Mouse (Mus musculus) heart, embryonic 15.5 days (tissue): ENCODE data around the gene Nrxn1. TPM values are rescaled to one million over a fixed set of nuclear protein-coding genes. Genes with fewer than 3 reads are reported as not detected.

ENCODE experiments used
- ATAC-seq: fragments of 200-750 bp; cut with Nextera tagmentation; replicated peaks from 2 replicates; pipeline ENCODE4 v1.8.0; 2017; ENCODE audit warnings: low read depth, moderate TSS enrichment; ENCODE audit not compliant: insufficient number of reproducible peaks, insufficient read depth, low FRiP score
- H3K27ac ChIP-seq: fragments of 300-500 bp; sonication (generic); 2 replicates; pipeline ENCODE4 v1.5.1; 2015; ENCODE audit warnings: mild to moderate bottlenecking, inconsistent platforms
- H3K27me3 ChIP-seq: fragments of 300-500 bp; sonication (generic); 2 replicates; pipeline ENCODE4 v1.6.1; 2015; ENCODE audit warnings: inconsistent platforms
- H3K36me3 ChIP-seq: fragments of 300-500 bp; sonication (generic); 2 replicates; pipeline ENCODE4 v1.6.1; 2015; ENCODE audit warnings: mild to moderate bottlenecking, inconsistent platforms
- H3K4me1 ChIP-seq: fragments of 300-500 bp; sonication (generic); replicated peaks from 2 replicates; pipeline ENCODE4 v1.6.1; 2015; ENCODE audit warnings: inconsistent platforms
- H3K4me2 ChIP-seq: fragments of 300-500 bp; sonication (generic); 2 replicates; pipeline ENCODE4 v1.6.1; 2015; ENCODE audit warnings: inconsistent platforms, mild to moderate bottlenecking, moderate library complexity
- H3K4me3 ChIP-seq: fragments of 300-500 bp; sonication (generic); 2 replicates; pipeline ENCODE4 v1.5.1; 2015; ENCODE audit warnings: mild to moderate bottlenecking, inconsistent platforms
- H3K9ac ChIP-seq: fragments of 300-500 bp; sonication (generic); 2 replicates; pipeline ENCODE4 v1.6.1; 2015; ENCODE audit warnings: mild to moderate bottlenecking, inconsistent platforms
- H3K9me3 ChIP-seq: fragments of 300-500 bp; sonication (generic); replicated peaks from 2 replicates; pipeline ENCODE4 v1.6.1; 2016; ENCODE audit warnings: inconsistent platforms
- WGBS: fragments of 180-500 bp; shearing (Covaris S2); methylation state at CpG from one replicate; pipeline ENCODE4 v1.1.7; 2015; ENCODE audit warnings: mixed read lengths; 5-methylcytosine and 5-hydroxymethylcytosine counted together
- microRNA-seq: library from miRNA; unstranded; fragments of <30 nt; microRNA quantifications from one replicate; pipeline ENCODE4, GENCODE M21; 2016
- polyA plus RNA-seq: library from polyadenylated mRNA; unstranded; fragments of >200 nt; fragmentation: Nextera tagmentation; extraction: Ambion mirVana; gene quantifications from 2 replicates; pipeline ENCODE4 v1.2.1, GENCODE M21; 2015

Gene Nrxn1
- polyA plus RNA-seq, 1 experiment from 2014 or later: 1.2 TPM

DNA sequence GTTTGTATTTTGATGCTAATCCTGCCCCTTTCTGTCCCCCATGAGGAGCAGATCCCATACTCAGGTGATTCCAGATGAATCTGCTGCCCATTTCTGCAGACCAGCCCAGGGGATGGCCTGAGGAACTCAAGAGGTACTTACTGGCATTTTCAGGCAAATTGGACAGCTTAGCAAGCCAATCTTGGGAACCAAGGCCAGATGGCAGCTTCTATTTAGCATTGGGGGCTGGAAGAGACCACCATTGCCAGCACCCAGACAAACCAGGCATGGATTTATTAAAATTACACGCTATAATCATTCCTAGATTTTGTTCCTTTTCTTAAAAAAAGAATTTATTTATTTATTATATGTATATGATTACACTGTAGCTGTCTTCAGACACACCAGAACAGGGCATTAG is 1076.2 kb downstream of the Nrxn1 start:
- no peak for ATAC-seq
- no peaks in the 10 kb centered on the region for H3K36me3 ChIP-seq
- H3K4me3 ChIP-seq: no peak overlapping the region
- no peaks in the 10 kb centered on the region for H3K9me3 ChIP-seq
- H3K4me1 ChIP-seq: no peaks in the 10 kb centered on the region
- 52% methylated on average over 1 of the region's 1 CpGs for WGBS
- H3K27me3 ChIP-seq: no peaks in the 10 kb centered on the region
- H3K9ac ChIP-seq: no peak overlapping the region
- H3K27ac ChIP-seq: no peak overlapping the region
- H3K4me2 ChIP-seq: no peak overlapping the region

DNA sequence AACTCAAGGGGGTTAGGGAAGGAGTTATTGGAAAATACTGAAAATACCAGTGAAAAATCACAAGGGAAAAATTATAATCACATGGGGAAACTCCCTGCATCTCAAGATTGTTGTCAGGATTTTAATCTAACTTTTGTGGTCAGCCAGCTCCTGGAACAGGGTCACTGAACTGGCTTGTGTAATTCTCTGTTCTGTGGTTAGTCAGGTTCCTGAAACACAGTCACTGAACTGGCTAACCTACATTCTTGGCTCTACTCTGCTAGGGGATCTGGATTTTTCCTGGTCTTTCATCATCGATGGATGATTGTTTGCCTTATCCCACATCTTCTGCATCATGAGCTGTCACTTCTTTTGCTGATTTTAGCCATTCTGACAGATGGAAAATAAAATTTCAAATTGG is 1081.1 kb downstream of the Nrxn1 start:
- no peaks in the 10 kb centered on the region for H3K9me3 ChIP-seq
- WGBS: 98% methylated on average over 1 of the region's 1 CpGs
- H3K27me3 ChIP-seq: no peaks in the 10 kb centered on the region
- no peak for ATAC-seq
- H3K4me3 ChIP-seq: no peak overlapping the region
- no peak overlapping the region for H3K27ac ChIP-seq
- H3K36me3 ChIP-seq: no peaks in the 10 kb centered on the region
- H3K4me2 ChIP-seq: no peak overlapping the region
- H3K9ac ChIP-seq: no peak overlapping the region
- peaks cover 11% of the 10 kb centered on the region for H3K4me1 ChIP-seq

DNA sequence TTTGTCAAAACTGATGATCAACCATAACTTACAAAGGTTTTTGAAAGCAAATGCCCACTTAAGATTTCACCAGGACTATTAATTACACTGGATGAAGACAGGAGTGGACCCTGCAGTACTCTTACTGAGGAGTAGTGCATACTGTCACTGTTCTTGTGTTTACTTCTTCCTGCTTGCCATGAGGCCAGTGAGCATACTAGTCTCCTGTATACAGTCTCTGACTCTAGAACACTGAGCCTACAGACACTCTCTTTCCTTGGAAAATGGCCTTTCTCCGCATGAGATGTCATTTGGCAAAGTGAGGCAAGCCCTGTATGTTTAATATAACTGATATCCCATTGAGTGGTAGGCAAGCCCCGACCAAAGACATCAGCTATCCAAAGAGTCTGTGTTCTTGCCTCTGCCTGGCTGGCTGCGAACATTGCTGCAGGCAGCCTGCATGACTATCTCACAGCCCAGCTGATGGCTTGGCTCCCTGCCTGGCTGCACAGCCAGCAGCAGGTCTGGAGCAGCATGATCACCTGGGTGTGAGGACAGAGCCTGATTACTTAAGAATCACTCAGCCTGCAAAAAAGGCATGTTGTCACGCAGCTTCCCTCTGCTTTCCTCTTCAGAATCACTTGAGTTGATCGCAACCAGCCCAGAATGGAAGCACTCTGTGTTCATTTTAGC is 1085.3 kb downstream of the Nrxn1 start:
- 31% methylated on average over 5 of the region's 5 CpGs for WGBS
- H3K27me3 ChIP-seq: no peaks in the 10 kb centered on the region
- peak overlapping the region; percentile 43 for H3K4me2 ChIP-seq
- H3K36me3 ChIP-seq: no peaks in the 10 kb centered on the region
- H3K27ac ChIP-seq: no peak overlapping the region
- no peak overlapping the region for H3K9ac ChIP-seq
- H3K9me3 ChIP-seq: no peaks in the 10 kb centered on the region
- H3K4me1 ChIP-seq: peaks cover 11% of the 10 kb centered on the region
- ATAC-seq: 0 out of 2 replicates have a peak, but pooled peaks have one; percentile 55
- H3K4me3 ChIP-seq: 0 out of 2 replicates have a peak overlapping the region, but pooled peaks have one; percentile 8

DNA sequence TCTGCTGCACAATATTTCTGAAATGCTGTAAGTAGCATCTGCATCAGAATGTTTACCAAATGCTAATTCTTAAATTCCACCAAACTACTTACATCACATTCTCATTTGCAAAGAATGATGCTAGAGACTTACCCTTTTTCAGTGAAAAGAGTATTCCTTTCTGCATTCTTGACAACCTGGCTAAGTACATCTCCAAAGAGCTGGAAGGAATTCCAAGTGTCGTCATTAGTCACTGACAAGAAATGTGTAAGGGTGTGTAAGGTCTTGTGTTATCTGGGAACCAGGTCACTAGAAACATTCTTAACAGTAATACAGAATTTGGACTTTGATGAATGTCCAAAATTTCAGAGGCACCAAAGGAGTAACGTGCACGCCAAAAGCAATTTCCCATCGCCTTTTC is 1102.2 kb downstream of the Nrxn1 start:
- 56% methylated on average over 4 of the region's 4 CpGs for WGBS

More for the DNA sequence above, 1102.2 kb downstream of the Nrxn1 start:
- Histone ChIP-seq H3K9me3 (no peaks in the 10 kb centered on the region), H3K27ac (no peak overlapping the region), H3K4me1 (no peaks in the 10 kb centered on the region), H3K36me3 (no peaks in the 10 kb centered on the region), H3K27me3 (no peaks in the 10 kb centered on the region), H3K4me2 (no peak overlapping the region), H3K4me3 (no peak overlapping the region), H3K9ac (no peak overlapping the region)
- ATAC-seq: no peak

Small RNAs within 50 kb of the gene (microRNA-seq; reads per million reads assigned to microRNA genes)
- gene Gm24510 (not detected), gene Gm27475 (not detected), gene Gm47307 (not detected)
